Mouse (Mus musculus) MN1 (cell line): ENCODE measurements around the gene Hist1h2bn.
"Not testable (repeated sequence)": the region's sequence is repeated elsewhere in the genome, so short reads cannot be mapped to it uniquely, and the experiment has no call there.

ENCODE experiments used
- DNase-seq: peaks from one replicate; pipeline ENCODE4 v3.0.0-alpha.2; 2016; ENCODE audit warnings: low spot score

Gene Hist1h2bn

DNA sequence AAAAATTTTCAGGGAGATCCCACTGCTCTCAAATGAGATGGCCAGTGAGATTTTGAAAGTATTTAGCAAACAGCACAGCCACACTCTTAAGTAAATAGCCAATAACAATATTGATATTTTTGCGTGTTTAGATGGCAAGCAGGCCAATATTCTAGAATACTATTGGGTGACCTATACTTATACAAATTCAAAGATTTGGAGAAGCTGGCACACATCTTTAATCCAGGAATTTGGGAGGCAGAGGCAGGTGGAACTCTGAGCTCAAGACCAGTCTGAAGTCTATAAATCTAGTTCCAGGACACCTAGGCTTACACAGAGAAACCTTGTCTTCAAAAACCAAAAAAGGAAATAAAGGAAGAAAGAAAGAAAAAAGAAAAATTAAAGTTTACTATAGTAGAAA lies 27.7 kb downstream of the Hist1h2bn start:
- DNase-seq = no peak

DNA sequence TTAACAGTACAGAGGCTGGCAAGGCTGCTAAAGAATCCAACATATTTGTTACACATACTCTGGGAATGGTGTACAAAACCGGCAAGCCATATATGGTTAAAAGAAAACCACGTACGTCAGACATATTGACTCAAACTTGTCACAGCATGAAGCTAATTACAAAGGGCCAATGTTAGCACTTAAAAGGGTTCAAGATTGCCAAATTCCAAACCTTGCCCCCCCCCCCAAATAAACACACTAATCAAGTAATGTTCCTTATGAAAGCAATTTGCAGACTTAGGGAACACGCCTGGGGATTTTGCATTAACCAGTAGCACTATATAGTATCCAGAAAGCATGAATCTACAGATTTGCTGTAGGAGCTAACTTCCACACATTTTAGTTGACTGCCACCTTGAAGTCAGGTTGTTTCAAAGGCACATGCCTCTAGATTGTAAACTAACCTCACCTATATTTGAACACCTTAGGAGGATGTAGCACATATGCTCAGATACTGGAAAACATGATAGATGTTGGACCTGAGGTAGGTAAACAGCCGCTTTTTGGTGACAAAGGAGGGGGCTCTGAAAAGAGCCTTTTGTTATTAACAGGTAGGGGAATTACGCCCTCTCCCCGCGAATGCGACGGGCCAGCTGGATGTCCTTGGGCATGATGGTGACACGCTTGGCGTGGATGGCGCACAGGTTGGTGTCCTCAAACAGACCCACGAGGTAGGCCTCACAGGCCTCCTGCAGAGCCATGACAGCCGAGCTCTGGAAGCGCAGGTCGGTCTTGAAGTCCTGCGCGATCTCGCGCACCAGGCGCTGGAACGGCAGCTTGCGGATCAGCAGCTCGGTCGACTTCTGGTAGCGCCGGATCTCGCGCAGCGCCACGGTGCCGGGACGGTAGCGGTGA lies 28.7 kb downstream of the Hist1h2bn start:
- peak; percentile 60 for DNase-seq

DNA sequence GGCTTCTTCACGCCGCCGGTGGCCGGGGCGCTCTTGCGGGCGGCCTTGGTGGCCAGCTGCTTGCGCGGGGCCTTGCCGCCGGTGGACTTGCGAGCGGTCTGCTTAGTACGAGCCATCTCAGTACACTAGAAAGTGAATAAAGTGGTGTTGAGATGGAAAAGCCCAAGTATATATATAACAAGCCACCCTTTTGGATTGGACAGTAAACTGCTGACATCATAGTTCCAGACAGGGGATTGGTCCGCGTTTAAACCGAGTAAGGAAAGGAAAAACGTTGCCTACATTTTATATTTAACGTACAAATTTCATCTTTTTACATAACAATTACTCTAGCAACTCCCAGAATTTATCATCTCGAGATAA lies 29.3 kb downstream of the Hist1h2bn start, which contains the start of gene Hist1h3i:
TSS of gene Hist1h3i (minus strand) at position 116 of the 363 bp plus-strand sequence.
- DNase-seq = peak; percentile 88

DNA sequence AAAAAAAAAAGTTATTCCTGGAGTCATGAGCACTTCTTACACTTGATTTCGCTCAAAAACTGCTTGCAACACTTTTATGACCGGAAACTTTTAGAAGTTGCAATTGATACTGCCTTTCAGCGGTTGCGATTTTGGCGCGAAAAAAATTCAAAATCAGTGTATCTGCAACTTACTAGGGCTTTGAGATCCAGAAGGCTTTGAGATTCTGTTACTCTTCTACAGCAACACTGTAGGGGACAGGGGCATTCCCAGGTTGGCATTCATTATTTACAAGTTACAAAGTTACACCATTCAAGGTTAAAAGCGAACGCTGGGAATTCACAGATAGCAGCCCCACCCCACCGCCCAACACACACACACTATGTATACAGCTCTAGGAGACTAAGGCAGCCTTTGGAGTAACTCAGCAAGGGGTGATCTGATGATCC lies 29.8 kb downstream of the Hist1h2bn start:
- DNase-seq = no peak

DNA sequence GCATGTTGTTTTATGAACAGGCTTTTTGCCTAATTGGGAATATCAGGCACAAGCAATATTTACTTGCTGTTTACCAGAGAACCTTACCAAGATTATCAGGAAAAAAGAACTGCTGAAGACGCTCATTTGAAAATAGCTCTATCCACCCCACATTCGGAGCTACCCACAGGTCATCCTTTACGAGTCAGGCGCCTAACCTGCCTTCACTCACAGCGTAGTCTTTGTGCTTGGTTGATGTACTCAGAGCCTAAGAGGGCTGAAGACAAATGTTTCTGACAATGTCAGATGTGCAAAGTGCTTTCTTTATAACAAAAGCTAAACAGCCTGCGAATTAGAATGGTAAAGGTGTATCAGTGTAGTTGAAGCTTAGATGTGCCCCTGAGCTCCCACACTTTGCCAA lies 30.4 kb downstream of the Hist1h2bn start:
- no peak for DNase-seq

DNA sequence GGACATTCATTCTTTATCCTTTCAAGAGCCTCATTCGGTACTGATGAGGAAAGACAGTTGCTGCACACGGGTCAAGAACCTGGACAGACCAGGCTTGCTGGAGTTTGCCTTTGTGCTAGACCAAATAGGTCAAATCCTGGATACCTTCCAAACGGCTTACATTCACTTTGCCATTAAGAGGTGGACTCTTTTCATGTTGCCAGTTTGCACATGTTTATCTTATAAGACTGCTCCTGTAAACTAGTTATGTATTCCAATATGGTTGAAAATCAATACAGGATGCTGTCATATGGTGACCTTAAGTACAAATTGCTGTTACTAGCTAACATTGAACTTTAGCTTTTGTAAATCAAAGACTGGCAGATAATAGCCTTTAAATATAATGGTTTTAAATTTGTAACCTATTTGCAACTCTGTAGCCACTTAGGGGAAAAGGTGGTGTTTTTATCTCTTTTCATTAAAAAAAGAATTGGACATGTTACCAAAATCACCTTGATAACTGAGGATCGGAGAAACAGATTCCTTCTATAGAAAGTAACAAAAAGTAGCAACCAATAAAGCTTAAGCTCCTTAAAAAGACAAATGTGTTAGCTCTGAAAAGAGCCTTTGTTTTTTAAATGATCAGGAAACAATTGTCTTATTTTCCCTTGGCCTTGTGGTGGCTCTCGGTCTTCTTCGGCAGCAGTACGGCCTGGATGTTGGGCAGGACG lies 32.4 kb downstream of the Hist1h2bn start:
- peak; percentile 55 for DNase-seq

DNA sequence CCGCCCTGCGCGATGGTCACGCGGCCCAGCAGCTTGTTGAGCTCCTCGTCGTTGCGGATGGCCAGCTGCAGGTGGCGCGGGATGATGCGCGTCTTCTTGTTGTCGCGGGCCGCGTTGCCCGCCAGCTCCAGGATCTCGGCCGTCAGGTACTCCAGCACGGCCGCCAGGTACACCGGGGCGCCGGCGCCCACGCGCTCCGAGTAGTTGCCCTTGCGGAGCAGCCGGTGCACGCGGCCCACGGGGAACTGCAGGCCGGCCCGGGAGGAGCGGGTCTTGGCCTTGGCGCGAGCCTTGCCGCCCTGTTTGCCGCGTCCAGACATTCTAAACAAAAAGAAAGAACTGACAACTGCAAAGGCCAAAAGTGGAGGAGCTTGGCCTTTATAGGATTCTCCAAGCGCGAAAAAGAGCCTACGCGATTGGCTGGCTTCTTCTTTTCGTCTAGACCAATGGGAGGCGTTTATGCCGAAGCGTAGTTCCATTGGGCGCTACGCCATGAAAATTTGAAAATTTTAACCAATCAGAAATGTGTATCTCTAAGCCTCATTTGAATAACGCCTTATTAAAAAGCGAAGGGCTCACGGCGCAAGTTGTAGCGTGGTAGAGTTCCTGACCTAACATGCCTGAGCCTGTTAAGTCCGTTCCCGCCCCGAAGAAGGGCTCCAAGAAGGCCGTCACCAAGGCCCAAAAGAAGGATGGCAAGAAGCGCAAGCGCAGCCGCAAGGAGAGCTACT lies 33.1 kb downstream of the Hist1h2bn start, which contains the start of the genes Hist1h2an and Hist1h2bp:
TSS of gene Hist1h2an (minus strand) at position 320 of the 731 bp plus-strand sequence.
TSS of gene Hist1h2bp (plus strand) at position 563 of the 731 bp plus-strand sequence.
- peak; percentile 98 for DNase-seq

DNA sequence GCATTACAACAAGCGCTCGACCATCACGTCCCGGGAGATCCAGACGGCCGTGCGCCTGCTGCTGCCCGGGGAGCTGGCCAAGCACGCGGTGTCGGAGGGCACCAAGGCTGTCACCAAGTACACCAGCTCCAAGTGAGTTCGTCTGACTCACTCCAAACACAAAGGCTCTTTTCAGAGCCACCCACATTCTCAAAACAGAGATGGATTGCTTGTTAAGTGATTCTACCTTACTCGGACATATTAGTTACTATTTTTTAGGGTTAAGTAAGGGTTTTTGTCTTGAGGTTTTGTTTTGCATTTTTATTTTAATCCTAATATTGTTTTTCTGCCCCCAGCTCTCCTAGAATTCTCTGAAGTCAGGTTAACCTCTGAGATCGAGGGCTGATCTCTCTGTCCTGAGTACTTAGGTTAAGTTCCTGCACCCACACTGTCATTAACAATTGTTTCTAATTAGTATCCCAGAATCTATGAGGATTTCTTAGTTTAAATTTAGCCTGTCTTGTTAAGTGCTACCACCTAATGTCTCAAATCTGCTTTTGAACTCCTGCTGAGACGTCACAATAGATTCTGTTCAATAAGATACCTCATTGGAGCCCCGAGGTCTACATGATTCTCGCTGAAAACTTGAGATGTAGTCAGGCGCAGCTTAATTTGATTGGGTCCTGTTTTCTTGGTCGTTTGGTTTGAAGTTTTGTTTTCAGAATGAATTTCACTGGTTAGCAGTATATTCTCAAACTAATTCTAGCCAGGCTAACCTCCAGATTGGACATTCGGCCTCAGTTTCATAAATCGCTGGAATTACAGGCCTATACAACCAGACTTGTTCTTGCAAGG lies 34.1 kb downstream of the Hist1h2bn start:
- DNase-seq = peak; percentile 34

DNA sequence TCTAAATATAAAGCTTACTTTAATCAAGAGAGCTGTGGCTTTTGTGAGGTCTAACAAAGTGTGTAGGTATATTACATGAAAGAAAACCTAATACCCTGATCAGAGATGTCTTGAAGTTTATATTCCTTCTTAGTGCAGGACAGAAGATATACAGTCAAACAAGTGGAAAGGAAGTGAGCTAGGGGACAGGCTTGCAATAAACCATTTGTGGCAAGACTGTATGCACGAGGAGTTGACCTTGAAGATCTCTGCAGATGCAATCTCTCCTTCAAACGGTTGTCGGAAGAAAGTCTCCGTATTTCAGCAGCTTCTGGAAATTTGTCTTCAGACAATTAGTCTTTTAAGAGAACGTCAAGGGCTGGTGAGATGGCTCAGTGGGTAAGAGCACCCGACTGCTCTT lies 36.0 kb downstream of the Hist1h2bn start:
- DNase-seq = no peak

DNA sequence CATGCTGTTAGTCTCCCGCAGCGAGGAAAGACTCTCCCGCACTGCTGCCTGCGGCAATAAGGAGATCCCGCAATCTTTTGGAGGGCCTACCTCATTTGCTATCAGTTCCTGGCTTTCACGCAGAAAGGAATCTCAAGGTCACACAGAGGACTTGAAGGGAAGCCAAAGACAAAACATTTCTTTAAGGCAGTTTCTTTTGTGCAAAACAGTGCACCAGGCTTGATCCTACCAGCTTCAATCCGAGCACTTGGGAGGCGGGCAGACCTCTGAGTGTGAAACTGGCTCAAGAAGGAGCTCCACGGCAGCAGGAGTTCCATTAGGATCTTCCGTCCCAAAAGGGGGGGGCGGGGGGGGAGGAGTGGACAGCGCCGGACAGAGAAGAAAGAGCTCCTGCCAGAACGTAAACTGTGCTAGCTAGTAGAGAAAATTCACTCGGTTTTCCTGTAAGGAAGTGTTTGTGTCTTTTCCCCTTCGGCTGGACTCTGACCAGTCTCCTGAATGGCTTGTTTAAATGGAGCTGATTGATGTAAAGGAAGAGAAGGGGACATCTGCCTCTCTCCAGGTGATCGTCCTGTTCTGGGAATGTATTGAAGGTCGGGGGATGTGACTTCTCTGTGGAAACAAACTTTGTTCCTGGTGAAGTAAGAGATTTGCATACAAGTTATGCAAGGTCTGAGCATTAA lies 36.8 kb downstream of the Hist1h2bn start:
- no peak for DNase-seq

DNA sequence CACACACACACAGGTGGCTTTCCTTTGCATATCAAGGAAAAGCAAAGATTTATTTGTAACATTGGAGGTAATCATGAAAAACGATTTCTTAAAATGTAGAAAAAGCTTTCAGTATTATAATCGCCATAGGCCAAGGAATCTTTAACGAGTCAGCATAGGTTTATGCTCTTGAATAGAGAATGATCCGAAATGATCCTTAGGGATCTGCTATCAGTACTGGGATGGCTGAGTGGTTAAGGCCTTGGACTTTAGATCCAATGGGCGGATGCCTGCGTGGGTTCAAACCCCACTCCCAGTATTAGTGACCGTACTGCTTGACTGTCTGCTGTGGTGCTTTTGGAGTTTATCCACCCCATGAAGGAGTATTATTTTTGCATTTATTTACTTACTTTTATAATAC lies 41.7 kb downstream of the Hist1h2bn start:
- no peak for DNase-seq

DNA sequence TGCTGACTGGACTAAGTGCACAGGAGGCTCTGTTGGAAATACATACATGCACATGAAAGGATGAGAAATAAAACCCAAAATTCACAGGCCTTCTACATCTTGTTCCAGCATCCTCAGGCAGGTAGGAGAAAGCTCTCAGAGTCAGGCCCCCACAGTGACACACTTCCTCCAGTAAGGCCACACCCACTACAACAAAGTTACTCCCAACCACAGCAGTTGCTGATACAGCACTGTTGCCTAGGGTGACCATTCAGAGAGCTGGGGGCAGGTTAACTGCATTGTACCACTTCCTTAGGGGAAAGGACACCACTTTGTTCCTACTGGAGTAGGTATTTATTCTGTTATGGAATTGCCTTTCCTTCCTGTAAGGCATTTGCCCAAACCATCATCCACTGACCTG lies 43.2 kb downstream of the Hist1h2bn start:
- not testable (repeated sequence) for DNase-seq

DNA sequence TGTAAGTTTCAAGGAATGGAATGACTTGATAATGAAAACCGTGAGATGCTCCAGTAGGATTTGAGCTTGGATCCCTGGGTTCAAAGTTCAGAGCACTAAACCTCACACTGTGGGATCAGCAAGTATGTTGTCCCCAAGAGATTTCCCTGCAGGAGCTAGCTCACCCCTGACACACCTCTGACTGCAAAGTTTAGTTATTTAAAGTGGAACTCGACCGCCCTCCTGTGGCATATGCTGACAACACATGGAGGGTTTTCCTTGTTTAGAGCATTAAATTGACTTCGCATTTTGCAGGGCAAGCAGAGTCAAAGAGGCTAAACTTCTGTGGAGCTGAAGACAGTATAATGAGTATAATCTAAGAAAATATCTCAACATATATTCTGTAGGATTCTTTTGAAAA lies 49.1 kb downstream of the Hist1h2bn start:
- not testable (repeated sequence) for DNase-seq
